Mouse (Mus musculus): ENCODE measurements at regions not wholly inside any gene's neighbourhood (a gene's known extent, or its start where the extent isn't known, plus 50 kb on each side); places are given as distances from the start of the nearest gene placed in this dataset.

DNA sequence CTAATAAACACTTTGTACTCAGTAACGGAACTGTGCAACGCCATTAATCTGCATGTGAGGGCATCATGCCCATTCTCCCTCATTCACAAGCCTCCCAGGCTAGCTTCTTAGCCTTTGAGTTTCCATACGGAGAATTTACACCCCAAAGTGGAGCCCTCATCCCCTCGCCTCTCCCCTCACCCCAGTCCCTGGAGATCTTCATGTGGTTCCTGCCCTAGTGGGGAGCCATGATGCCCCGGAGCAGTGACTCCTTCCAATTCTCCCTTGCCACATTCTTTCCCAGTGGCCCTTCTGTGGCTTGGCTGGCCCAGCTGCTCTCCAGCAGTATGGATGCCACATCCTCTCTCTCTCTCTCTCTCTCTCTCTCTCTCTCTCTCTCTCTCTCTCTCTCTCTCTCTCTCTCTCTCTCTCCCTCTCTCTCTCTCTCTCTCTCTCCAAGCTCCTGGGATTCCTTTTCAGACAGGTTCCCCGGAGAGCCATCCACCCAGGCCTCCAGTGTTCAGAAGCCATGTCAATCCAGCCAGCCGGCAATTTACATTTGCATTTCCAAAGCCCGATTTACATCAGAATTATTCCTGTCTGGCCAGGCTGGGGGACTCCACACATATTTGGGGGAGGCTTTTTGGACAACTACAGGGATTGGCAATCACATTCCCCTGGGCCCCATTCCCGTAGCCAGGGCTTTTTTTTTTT lies 139.2 kb downstream of the Pja1 start:
- Histone ChIP-seq H3K27me3 (ENCODE audit: insufficient read depth, low read length) (no peaks in the 10 kb centered on the region), H3K9me3 (ENCODE audit: low read depth, low read length) (no peaks in the 10 kb centered on the region), H3K4me3 (ENCODE audit: low read depth, low read length) (no peak overlapping the region), H3K36me3 (ENCODE audit: insufficient read depth) (no peaks in the 10 kb centered on the region), H3K4me2 (no peak overlapping the region), H3K4me1 (ENCODE audit: insufficient read depth) (0 out of 2 replicates have a peak, but pooled peaks cover 4% of the 10 kb centered on the region), H3K27ac (ENCODE audit: low read depth) (no peak overlapping the region), H3K9ac (no peak overlapping the region)
- TF ChIP-seq CTCF (IDR thresholded peaks at IDR 0.05; ENCODE audit: low read depth), result no peak
- ATAC-seq (ENCODE audit: insufficient read depth), result no peak
- DNase-seq, result no peak
- WGBS, result 61% methylated on average over 9 of the region's 9 CpGs

DNA sequence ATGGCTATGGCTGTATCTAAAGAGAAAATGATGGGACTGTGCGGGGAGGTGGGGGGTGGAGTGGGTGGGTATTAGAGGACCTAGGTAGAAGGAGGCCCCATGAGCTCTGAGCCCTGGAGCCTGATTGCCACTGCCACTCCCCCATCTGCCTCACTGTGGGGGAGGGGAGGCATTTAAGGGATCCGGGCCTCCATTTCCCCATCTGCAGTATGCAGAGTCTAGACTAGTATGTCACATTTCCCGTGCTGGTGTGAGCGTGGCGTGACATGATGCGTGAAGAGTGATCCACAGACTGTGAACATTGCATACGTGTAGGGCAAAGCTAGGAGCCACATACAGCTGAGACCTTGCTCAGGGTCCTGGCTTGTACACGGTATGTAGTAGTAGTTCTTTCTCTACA lies 140.7 kb downstream of the Pja1 start:
- no peak for TF ChIP-seq CTCF (IDR thresholded peaks at IDR 0.05; ENCODE audit: low read depth)
- Histone ChIP-seq H3K27me3 (ENCODE audit: insufficient read depth, low read length) (no peaks in the 10 kb centered on the region), H3K9me3 (ENCODE audit: low read depth, low read length) (no peaks in the 10 kb centered on the region), H3K4me2 (no peak overlapping the region), H3K27ac (ENCODE audit: low read depth) (no peak overlapping the region), H3K36me3 (ENCODE audit: insufficient read depth) (no peaks in the 10 kb centered on the region), H3K4me1 (ENCODE audit: insufficient read depth) (no peaks in the 10 kb centered on the region; the same call in 1 of the 2 replicates), H3K4me3 (ENCODE audit: low read depth, low read length) (no peak overlapping the region), H3K9ac (no peak overlapping the region)
- DNase-seq, result no peak
- WGBS, result 88% methylated on average over 8 of the region's 8 CpGs
- no peak for ATAC-seq (ENCODE audit: insufficient read depth)

DNA sequence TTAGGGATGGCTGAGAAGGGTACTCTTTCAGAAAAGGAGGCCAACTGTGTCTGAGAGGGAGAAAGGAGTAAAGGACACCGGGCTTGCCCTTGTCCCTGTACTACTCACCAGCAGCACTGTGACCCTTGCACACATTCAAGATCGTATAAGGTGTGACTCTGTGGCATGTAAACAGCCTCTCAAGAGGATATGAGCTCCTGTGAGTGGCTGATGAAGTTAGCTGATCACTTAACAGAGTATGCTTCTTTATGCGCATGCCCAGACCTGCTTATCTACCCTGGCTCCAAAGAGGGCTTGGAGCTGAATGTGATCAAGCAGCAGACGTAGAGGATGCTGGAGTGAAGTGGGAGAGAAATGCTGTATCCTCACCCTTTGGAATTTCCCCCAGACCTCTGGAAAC lies 142.5 kb downstream of the Pja1 start:
- H3K4me3 ChIP-seq (ENCODE audit: low read depth, low read length), result no peak overlapping the region
- H3K9ac ChIP-seq, result no peak overlapping the region
- no peaks in the 10 kb centered on the region for H3K27me3 ChIP-seq (ENCODE audit: insufficient read depth, low read length)
- H3K4me2 ChIP-seq, result no peak overlapping the region
- 46% methylated on average over 4 of the region's 4 CpGs for WGBS
- DNase-seq (peak; percentile 22), ATAC-seq (ENCODE audit: insufficient read depth) (no peak)
- no peaks in the 10 kb centered on the region for H3K9me3 ChIP-seq (ENCODE audit: low read depth, low read length)
- TF ChIP-seq CTCF (IDR thresholded peaks at IDR 0.05; ENCODE audit: low read depth), result no peak
- H3K27ac ChIP-seq (ENCODE audit: low read depth), result no peak overlapping the region
- no peaks in the 10 kb centered on the region for H3K36me3 ChIP-seq (ENCODE audit: insufficient read depth)
- peaks cover 9% of the 10 kb centered on the region for H3K4me1 ChIP-seq (ENCODE audit: insufficient read depth)

DNA sequence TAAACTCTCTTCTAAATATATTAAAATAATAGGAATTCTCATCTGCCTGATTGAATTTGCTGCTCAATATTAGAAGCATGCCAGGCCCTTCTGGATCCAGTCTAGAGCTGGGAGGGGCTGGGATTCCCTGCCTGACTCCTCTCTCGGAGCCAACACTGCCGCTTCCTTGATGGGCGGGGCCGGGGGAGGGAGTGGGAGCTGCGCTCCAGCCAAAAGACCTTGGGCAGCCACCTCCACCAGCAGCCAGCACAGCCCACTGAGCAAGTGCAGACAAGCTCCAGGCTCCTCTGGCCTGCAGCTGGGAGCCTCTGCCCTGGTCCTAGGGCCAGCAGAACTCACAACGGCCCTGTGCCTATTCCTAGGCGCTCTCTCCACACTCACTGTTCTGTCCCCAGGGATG lies 144.9 kb downstream of the Pja1 start:
- H3K36me3 ChIP-seq (ENCODE audit: insufficient read depth), result no peaks in the 10 kb centered on the region
- 27% methylated on average over 7 of the region's 7 CpGs for WGBS
- H3K9ac ChIP-seq, result no peak overlapping the region
- H3K27ac ChIP-seq (ENCODE audit: low read depth), result peak overlapping the region; percentile 42; the same call in 1 of the 2 replicates
- TF ChIP-seq CTCF (IDR thresholded peaks at IDR 0.05; ENCODE audit: low read depth), result no peak
- H3K4me3 ChIP-seq (ENCODE audit: low read depth, low read length), result no peak overlapping the region
- no peaks in the 10 kb centered on the region for H3K27me3 ChIP-seq (ENCODE audit: insufficient read depth, low read length)
- peaks cover 9% of the 10 kb centered on the region for H3K4me1 ChIP-seq (ENCODE audit: insufficient read depth)
- no peaks in the 10 kb centered on the region for H3K9me3 ChIP-seq (ENCODE audit: low read depth, low read length)
- DNase-seq (peak; percentile 74), ATAC-seq (ENCODE audit: insufficient read depth) (peak; percentile 72)
- no peak overlapping the region for H3K4me2 ChIP-seq

DNA sequence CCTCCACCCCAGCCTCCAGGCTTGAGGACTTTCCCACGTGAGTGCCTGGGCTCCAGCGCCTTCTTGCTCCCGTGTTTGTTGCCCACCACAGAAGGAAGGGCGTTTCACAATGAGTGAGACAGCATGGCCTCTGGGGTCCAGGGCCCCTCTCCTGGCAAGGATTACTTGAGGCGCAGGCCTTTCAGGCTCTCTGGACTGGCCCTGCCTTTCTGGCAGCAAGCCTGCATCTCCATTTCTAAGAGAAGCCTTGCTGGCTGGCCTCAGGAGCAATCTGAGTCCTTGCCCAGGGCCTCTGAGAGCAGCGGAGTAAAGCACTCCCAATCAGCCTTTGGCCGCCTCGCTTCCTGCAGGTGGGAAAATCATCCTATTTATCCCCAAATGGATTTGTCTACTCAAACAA lies 145.6 kb downstream of the Pja1 start:
- WGBS, result 48% methylated on average over 8 of the region's 8 CpGs
- Histone ChIP-seq H3K9ac (no peak overlapping the region), H3K36me3 (ENCODE audit: insufficient read depth) (no peaks in the 10 kb centered on the region), H3K4me1 (ENCODE audit: insufficient read depth) (peaks cover 9% of the 10 kb centered on the region), H3K4me3 (ENCODE audit: low read depth, low read length) (no peak overlapping the region), H3K4me2 (no peak overlapping the region), H3K9me3 (ENCODE audit: low read depth, low read length) (no peaks in the 10 kb centered on the region), H3K27ac (ENCODE audit: low read depth) (peak overlapping the region; percentile 71), H3K27me3 (ENCODE audit: insufficient read depth, low read length) (no peaks in the 10 kb centered on the region)
- TF ChIP-seq CTCF (IDR thresholded peaks at IDR 0.05; ENCODE audit: low read depth), result no peak
- peak; percentile 42; the same call in 1 of the 2 replicates for ATAC-seq (ENCODE audit: insufficient read depth)
- DNase-seq, result peak; percentile 73

DNA sequence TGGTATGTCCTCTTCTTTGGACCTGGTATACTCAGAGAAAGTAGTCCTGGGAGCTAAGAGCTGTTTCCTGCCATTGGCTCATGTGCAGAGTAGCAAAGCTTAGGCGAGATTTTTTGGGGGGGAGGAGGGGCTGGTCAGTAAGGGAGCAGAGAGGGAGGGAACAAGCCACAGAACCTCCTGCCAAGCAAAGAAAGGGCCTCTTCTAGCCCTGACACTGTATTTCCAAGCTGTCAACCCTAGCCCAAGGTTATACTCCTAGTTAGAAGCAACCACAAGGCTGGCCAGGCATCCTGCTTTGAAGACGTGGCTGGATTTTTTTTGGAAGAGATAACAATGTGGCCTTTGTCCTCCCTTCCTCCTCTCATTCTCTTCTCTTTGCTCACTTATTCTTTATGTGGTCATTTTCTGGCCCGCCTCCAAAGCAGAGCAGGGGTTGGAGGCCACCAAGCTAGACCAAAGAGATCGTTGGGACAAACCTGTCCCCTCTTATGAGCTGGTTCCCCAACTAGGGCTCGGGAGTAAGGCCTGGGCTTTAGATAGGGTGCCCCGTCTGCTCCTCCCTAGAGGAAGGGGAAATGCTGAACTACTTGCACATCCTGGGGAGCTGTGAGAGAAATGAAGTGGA lies 146.4 kb downstream of the Pja1 start:
- Histone ChIP-seq H3K4me1 (ENCODE audit: insufficient read depth) (peaks cover 9% of the 10 kb centered on the region), H3K4me2 (no peak overlapping the region), H3K27me3 (ENCODE audit: insufficient read depth, low read length) (no peaks in the 10 kb centered on the region), H3K9ac (no peak overlapping the region), H3K36me3 (ENCODE audit: insufficient read depth) (no peaks in the 10 kb centered on the region), H3K9me3 (ENCODE audit: low read depth, low read length) (no peaks in the 10 kb centered on the region), H3K4me3 (ENCODE audit: low read depth, low read length) (no peak overlapping the region), H3K27ac (ENCODE audit: low read depth) (peak overlapping the region; percentile 71)
- ATAC-seq (ENCODE audit: insufficient read depth) (no peak), DNase-seq (peak; percentile 15)
- 33% methylated on average over 6 of the region's 6 CpGs for WGBS
- no peak for TF ChIP-seq CTCF (IDR thresholded peaks at IDR 0.05; ENCODE audit: low read depth)

DNA sequence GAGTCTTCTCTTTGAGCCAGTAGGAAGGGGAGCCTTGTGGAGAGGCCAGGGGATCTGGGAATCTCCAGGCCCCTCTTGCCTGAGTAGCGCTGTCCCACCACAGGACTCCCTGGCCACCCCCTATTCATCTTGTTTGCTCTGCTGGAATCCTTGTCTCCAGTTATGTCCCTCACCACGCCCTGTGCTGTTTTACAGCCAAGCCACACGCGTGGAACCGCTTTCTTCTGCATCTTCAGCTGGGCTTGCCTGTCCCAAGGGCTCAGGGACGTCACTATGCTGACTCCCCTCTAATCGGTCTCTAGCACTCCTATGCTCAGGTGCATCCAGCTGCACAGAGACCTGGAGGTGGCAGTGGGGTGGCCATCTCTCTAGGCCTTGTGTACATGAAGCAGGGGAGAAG lies 151.3 kb downstream of the Pja1 start:
- DNase-seq, result no peak
- no peak overlapping the region for H3K9ac ChIP-seq
- H3K4me1 ChIP-seq (ENCODE audit: insufficient read depth), result peaks cover 16% of the 10 kb centered on the region
- no peak overlapping the region for H3K4me2 ChIP-seq
- no peak for TF ChIP-seq CTCF (IDR thresholded peaks at IDR 0.05; ENCODE audit: low read depth)
- no peaks in the 10 kb centered on the region for H3K36me3 ChIP-seq (ENCODE audit: insufficient read depth)
- no peaks in the 10 kb centered on the region for H3K27me3 ChIP-seq (ENCODE audit: insufficient read depth, low read length)
- ATAC-seq (ENCODE audit: insufficient read depth), result no peak
- 79% methylated on average over 7 of the region's 7 CpGs for WGBS
- H3K9me3 ChIP-seq (ENCODE audit: low read depth, low read length), result no peaks in the 10 kb centered on the region
- no peak overlapping the region for H3K4me3 ChIP-seq (ENCODE audit: low read depth, low read length)
- no peak overlapping the region; the same call in 1 of the 2 replicates for H3K27ac ChIP-seq (ENCODE audit: low read depth)
